Mouse (Mus musculus) ovary, adult 10 weeks (tissue): Measurements from ENCODE around the gene Kdm2b. TPM values are rescaled to one million over a fixed set of nuclear protein-coding genes. Genes with fewer than 3 reads are reported as not detected.

Experiments
- polyA plus RNA-seq: library from polyadenylated mRNA; stranded (reverse); fragments of 350-450 nt; fragmentation: Illumina TruSeq; extraction: RNeasy Lipid Tissue Mini Kit (QIAGEN cat#74804); gene quantifications from one replicate; pipeline ENCODE4 v1.2.3, GENCODE M21; 2014

Gene Kdm2b
- polyA plus RNA-seq = 34.4 TPM

DNA sequence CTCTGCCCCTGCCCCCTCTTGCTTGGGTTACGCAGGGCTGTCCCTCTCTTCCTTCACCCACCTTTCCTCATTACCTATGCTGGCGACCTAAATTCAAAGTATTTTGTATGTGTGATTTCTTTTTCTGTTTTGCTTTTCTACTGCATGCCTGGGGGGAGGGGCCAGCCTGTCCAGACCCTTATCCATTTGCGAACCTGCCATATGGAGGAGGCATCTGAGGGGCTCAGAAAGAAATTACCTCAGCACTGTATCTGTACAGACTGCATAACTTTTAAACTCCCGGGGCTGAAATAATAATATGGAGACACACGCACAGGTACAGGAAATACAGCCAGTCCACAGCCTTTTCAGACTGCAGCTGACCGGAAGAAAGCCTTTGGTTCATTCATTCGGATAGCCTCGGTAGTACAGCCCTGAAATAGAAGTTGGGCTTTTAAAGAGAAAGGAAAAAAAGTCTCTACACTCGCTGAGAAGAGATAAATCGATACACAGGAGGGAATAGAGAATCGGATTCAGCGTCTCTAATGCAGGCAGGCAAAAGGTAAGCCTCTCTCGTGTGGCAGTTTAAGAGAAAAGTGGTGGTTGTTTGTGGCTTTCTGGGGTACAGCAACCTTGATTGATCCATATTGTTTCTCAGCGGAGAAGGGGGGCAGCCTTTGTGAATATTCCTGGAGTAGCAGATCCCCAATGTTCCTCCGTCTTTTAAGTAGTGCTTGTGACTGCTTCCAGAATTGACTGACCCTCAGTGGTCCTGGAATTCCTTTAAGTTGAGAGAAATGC is at the start of gene Kdm2b:
Gene Kdm2b, minus strand, starts transcription at position 273 of the 780 bp plus-strand sequence.

DNA sequence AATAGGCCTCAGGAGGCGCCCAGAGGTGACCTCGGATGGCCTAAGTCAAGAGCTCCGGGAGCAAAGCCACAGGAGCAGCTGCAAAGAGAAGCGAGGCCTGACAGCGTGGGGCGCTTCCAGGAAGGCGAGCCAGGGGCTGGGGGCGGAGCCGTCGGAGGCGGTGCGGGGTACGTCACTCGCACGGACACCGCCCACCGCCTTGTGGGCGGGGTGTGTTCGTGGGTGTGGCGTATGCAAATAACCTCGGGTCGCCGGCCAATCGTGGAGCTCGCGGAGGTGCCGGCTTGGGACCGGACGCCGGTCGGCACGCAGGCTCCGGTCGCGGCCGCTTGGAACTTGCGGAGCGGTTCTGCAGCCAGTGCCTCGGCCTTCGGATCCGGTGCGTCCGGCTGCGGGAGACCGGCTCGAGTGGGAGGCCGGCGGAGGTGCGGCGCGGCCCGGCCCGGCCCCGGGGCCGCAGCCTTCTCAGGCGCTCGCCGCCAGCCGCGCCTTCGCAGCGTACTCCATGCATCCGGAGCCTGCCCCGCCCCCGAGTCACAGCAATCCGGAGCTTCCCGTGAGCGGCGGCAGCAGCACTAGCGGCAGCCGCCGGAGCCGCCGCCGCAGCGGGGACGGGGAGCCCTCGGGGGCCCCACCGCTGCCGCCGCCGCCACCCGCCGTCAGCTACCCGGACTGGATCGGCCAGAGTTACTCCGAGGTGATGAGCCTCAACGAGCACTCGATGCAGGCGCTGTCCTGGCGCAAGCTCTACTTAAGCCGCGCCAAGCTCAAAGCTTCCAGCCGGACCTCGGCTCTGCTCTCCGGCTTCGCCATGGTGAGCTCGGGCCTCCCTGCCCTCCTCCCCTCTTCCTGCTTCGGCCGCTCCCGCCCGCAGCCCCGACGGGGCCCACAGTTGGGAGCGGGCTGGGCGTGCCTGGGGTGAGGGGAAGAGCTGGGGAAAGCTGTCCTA is 25.4 kb upstream of the Kdm2b start, which contains the start of gene Orai1:
Gene Orai1, plus strand, starts transcription at position 322 of the 949 bp plus-strand sequence.

GRCm38 (mm10) chr5:122849521-122850318 is 139.9 kb downstream of the Kdm2b start, which contains the start of gene Rnf34:
Gene Rnf34, plus strand, starts transcription at chr5:122850048.

DNA sequence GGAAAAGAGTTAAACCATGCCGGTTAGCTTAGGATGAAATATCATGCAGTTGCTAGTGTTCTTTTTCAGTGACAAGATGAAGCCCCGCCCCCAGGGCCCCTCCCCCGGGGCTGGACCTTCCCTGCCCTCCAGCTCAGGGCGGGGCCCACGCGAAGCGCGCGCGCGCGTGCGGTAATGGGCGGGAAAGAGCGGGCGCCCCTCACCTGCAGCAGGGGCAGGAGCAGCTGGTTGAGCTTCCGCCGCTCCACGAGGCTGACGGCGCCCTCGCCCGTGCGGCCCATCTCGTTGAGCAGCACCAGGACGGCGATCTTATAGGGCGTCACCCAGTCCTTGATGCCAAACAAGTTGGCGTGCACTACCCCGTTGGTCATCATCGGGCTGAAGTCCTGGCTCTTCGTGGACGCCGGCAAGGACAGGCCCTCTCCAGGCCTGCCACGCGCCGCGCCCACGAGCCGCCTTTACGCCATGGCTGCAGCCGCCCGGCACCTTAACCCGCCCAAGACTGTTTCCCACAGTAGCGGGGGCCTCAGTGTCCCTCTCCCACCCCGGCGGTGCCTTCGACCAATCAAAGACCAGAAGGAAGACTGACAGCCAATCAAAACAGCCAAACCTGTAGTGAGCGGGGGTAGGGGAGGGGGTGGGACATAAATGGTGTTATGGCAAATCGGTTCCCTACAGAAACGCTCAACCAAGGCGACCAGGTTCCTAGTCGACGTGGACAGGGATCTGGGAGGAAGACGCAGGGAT is 168.7 kb downstream of the Kdm2b start, which contains the start of gene Anapc5:
Gene Anapc5, minus strand, starts transcription at position 563 of the 747 bp plus-strand sequence.

Other genes starting within 250 kb of the Kdm2b start
- gene Camkk2, start 210.4 kb downstream of the Kdm2b start, polyA plus RNA-seq = 17.6 TPM
- gene Anapc5, start 168.5 kb downstream of the Kdm2b start, polyA plus RNA-seq = 301 TPM
- 22.6 TPM for gene Rnf34, start 139.8 kb downstream of the Kdm2b start, polyA plus RNA-seq
- 1.2 TPM for gene Orai1, start 25.3 kb upstream of the Kdm2b start, polyA plus RNA-seq
- not detected for gene Morn3, start 57.2 kb upstream of the Kdm2b start, polyA plus RNA-seq
- 2.9 TPM for gene Tmem120b, start 78.6 kb upstream of the Kdm2b start, polyA plus RNA-seq
- not detected for gene Rhof, start 142.9 kb upstream of the Kdm2b start, polyA plus RNA-seq
- gene Setd1b, start 152.4 kb upstream of the Kdm2b start, polyA plus RNA-seq = 5.4 TPM
- 6.9 TPM for gene Psmd9, start 179.6 kb upstream of the Kdm2b start, polyA plus RNA-seq
- gene Hpd, start 192.9 kb upstream of the Kdm2b start, polyA plus RNA-seq = not detected